Mouse (Mus musculus) erythroblast, embryonic 14.5 days (primary cell): ENCODE data around the gene Adora2a.

Source experiments
- GATA1 ChIP-seq: IDR thresholded peaks from 2 replicates; pipeline ENCODE4 v1.6.1; 2012; ENCODE audit warnings: low read length, inconsistent platforms, mixed read lengths
- TAL1 ChIP-seq: IDR thresholded peaks from 3 replicates; pipeline ENCODE4 v1.6.1; 2012; ENCODE audit warnings: low read length, inconsistent platforms, mixed read lengths

- TF ChIP-seq GATA1 (no peak), TAL1 (no peak)
Measured at GRCm38 (mm10) chr10:75378688-75379087, 62.0 kb downstream of the Adora2a start.
